Comparison of ENCODE assay signal across 10 mouse cellular contexts in genomic region chr11:78355471-78356238, GRCm38 (mm10). TPM values are rescaled to one million over a fixed set of nuclear protein-coding genes. Genes with fewer than 3 reads are reported as not detected.
DNase-seq lines count a peak whose midpoint lies in the region; ATAC-seq lines count a peak whose summit lies in the region.
"Had no signal": no experiment of that assay in that cellular context is flagged by ENCODE, and none has a peak within 500 bp of the region (broad histone marks: within the 10 kb centered on the region; RNA-seq: fewer than 3 reads in every experiment).

No protein-coding gene starts in this region.

- peak; percentile 81 for DNase-seq in hindbrain, embryonic 10.5 days (ENCODE audit: low spot score)
- DNase-seq in A20 (ENCODE audit: low read depth, low spot score) (peak; percentile 72), NIH3T3 (ENCODE audit: low read depth) (peak; percentile 92)
- DNase-seq in cerebellum, postnatal 25 days: peak; percentile 76 to 87
- DNase-seq in kidney, postnatal 10 days: peak; percentile 86
- DNase-seq in lung, postnatal 4 days: peak; percentile 47 to 73
- peak; percentile 87 for DNase-seq in thymus, postnatal 4 days

- no peak overlapping the region for H3K4me2 ChIP-seq in hindbrain, embryonic 12.5 days (replicated peaks)
- H3K4me2 ChIP-seq: embryonic facial prominence, embryonic 15.5 days; liver, embryonic 15.5 days had no signal

- peaks cover 14% of the 10 kb centered on the region; the same call in 1 of the 2 replicates for H3K4me1 ChIP-seq in hindbrain, embryonic 10.5 days (replicated peaks)
- no peaks in the 10 kb centered on the region for H3K4me1 ChIP-seq in hindbrain, embryonic 12.5 days

- no peak overlapping the region for H3K4me3 ChIP-seq in hindbrain, embryonic 10.5 days
- H3K4me3 ChIP-seq in hindbrain, embryonic 12.5 days: no peak overlapping the region
- H3K4me3 ChIP-seq: embryonic facial prominence, embryonic 15.5 days; liver, embryonic 15.5 days had no signal

- ATAC-seq in hindbrain, embryonic 12.5 days (ENCODE audit: low FRiP score): no peak

- H3K27ac ChIP-seq in hindbrain, embryonic 10.5 days: peak overlapping the region; percentile 36; the same call in 1 of the 2 replicates
- H3K27ac ChIP-seq in hindbrain, embryonic 12.5 days: no peak overlapping the region
- H3K27ac ChIP-seq: embryonic facial prominence, embryonic 15.5 days; liver, embryonic 15.5 days had no signal

- H3K36me3 ChIP-seq in hindbrain, embryonic 10.5 days: no peaks in the 10 kb centered on the region
- H3K36me3 ChIP-seq in hindbrain, embryonic 12.5 days: no peaks in the 10 kb centered on the region
- H3K36me3 ChIP-seq: embryonic facial prominence, embryonic 15.5 days; liver, embryonic 15.5 days had no signal

- H3K9ac ChIP-seq in hindbrain, embryonic 12.5 days: no peak overlapping the region
- H3K9ac ChIP-seq: embryonic facial prominence, embryonic 15.5 days; liver, embryonic 15.5 days had no signal

- H3K27me3 ChIP-seq in hindbrain, embryonic 10.5 days (ENCODE audit: insufficient read depth, poor library complexity, severe bottlenecking): peaks cover 11% of the 10 kb centered on the region; the same call in 1 of the 2 replicates
- no peaks in the 10 kb centered on the region for H3K27me3 ChIP-seq in hindbrain, embryonic 12.5 days
- H3K27me3 ChIP-seq: embryonic facial prominence, embryonic 15.5 days; liver, embryonic 15.5 days had no signal

- no peaks in the 10 kb centered on the region for H3K9me3 ChIP-seq in hindbrain, embryonic 10.5 days
- no peaks in the 10 kb centered on the region for H3K9me3 ChIP-seq in hindbrain, embryonic 12.5 days (replicated peaks)
- H3K9me3 ChIP-seq: embryonic facial prominence, embryonic 15.5 days; liver, embryonic 15.5 days had no signal

- 31% methylated on average over 4 of the region's 4 CpGs for WGBS in hindbrain, embryonic 10.5 days
- 29% methylated on average over 4 of the region's 4 CpGs for WGBS in hindbrain, embryonic 12.5 days

RNA-seq across cellular contexts. Expression of gene Unc119, which starts 12.4 kb away (rescaled TPM):
- polyA plus RNA-seq in hindbrain, embryonic 10.5 days (2016; fragmentation: Nextera tagmentation; extraction: Ambion mirVana): 59.1 and 76.7 TPM in 2 replicates
- polyA plus RNA-seq in hindbrain, embryonic 12.5 days (2016; fragmentation: Nextera tagmentation; extraction: Ambion mirVana): 86.0 and 92.7 TPM in 2 replicates

RNA-seq across cellular contexts. Expression of gene Pigs, which starts 27.4 kb away (rescaled TPM):
- 74.6 and 82.9 TPM in 2 replicates for polyA plus RNA-seq in hindbrain, embryonic 10.5 days (2016; fragmentation: Nextera tagmentation; extraction: Ambion mirVana)
- 76.9 and 77.1 TPM in 2 replicates for polyA plus RNA-seq in hindbrain, embryonic 12.5 days (2016; fragmentation: Nextera tagmentation; extraction: Ambion mirVana)

RNA-seq across cellular contexts. Expression of gene Foxn1, which starts 30.7 kb away (rescaled TPM):
- not detected in 2 replicates for polyA plus RNA-seq in hindbrain, embryonic 10.5 days (2016; fragmentation: Nextera tagmentation; extraction: Ambion mirVana)
- not detected in 2 replicates for polyA plus RNA-seq in hindbrain, embryonic 12.5 days (2016; fragmentation: Nextera tagmentation; extraction: Ambion mirVana)
- polyA plus RNA-seq: liver, embryonic 15.5 days had no signal

RNA-seq across cellular contexts. Expression of gene Aldoc, which starts 32.9 kb away (rescaled TPM):
- polyA plus RNA-seq in hindbrain, embryonic 10.5 days (2016; fragmentation: Nextera tagmentation; extraction: Ambion mirVana): 2.5 and 3.1 TPM in 2 replicates
- 16.8 and 20.1 TPM in 2 replicates for polyA plus RNA-seq in hindbrain, embryonic 12.5 days (2016; fragmentation: Nextera tagmentation; extraction: Ambion mirVana)

RNA-seq across cellular contexts. Expression of gene Spag5, which starts 54.3 kb away (rescaled TPM):
- polyA plus RNA-seq in hindbrain, embryonic 10.5 days (2016; fragmentation: Nextera tagmentation; extraction: Ambion mirVana): 53.2 and 62.7 TPM in 2 replicates
- polyA plus RNA-seq in hindbrain, embryonic 12.5 days (2016; fragmentation: Nextera tagmentation; extraction: Ambion mirVana): 29.4 and 35.9 TPM in 2 replicates
